Mouse (Mus musculus) erythroblast, embryonic 14.5 days (primary cell): Measurements from ENCODE around the gene Setx. TPM values are rescaled to one million over a fixed set of nuclear protein-coding genes. Genes with fewer than 3 reads are reported as not detected.

Source experiments
- H3K27me3 ChIP-seq: 2 replicates; pipeline ENCODE4 v1.6.1; 2012; ENCODE audit warnings: inconsistent platforms; ENCODE audit not compliant: control insufficient read depth
- H3K36me3 ChIP-seq: 2 replicates; pipeline ENCODE4 v1.6.1; 2012; ENCODE audit warnings: mild to moderate bottlenecking, inconsistent platforms; ENCODE audit not compliant: control insufficient read depth
- H3K4me1 ChIP-seq: 2 replicates; pipeline ENCODE4 v1.6.1; 2012; ENCODE audit warnings: inconsistent platforms; ENCODE audit not compliant: control insufficient read depth
- H3K4me3 ChIP-seq: replicated peaks from 2 replicates; pipeline ENCODE3; 2012; ENCODE audit warnings: moderate library complexity, mild to moderate bottlenecking, inconsistent platforms
- H3K9me3 ChIP-seq: 2 replicates; pipeline ENCODE4 v1.6.1; 2012; ENCODE audit warnings: low read length, inconsistent platforms, mixed read lengths; ENCODE audit not compliant: control insufficient read depth
- GATA1 ChIP-seq: IDR thresholded peaks from 2 replicates; pipeline ENCODE4 v1.6.1; 2012; ENCODE audit warnings: low read length, inconsistent platforms, mixed read lengths
- TAL1 ChIP-seq: IDR thresholded peaks from 3 replicates; pipeline ENCODE4 v1.6.1; 2012; ENCODE audit warnings: low read length, inconsistent platforms, mixed read lengths
- polyA plus RNA-seq: library from polyadenylated mRNA; stranded (reverse); fragments of >175 nt; gene quantifications from 2 replicates; pipeline ENCODE4 v1.2.3, GENCODE M21; 2012

The Setx gene
- polyA plus RNA-seq, 1 experiment, result 0.10 TPM

GRCm38 (mm10) chr2:29201223-29201955, 77.4 kb downstream of the Setx start:
- peaks cover 19% of the 10 kb centered on the region for H3K27me3 ChIP-seq
- TF ChIP-seq TAL1, result no peak
- TF ChIP-seq GATA1, result no peak
- no peaks in the 10 kb centered on the region for H3K4me1 ChIP-seq
- H3K36me3 ChIP-seq, result no peaks in the 10 kb centered on the region
- H3K9me3 ChIP-seq, result no peaks in the 10 kb centered on the region
- H3K4me3 ChIP-seq, result no peak overlapping the region

- Histone ChIP-seq H3K27me3 (peaks cover 2% of the 10 kb centered on the region; the same call in 1 of the 2 replicates), H3K4me3 (no peak overlapping the region), H3K36me3 (no peaks in the 10 kb centered on the region), H3K4me1 (no peaks in the 10 kb centered on the region), H3K9me3 (no peaks in the 10 kb centered on the region)
- no peak for TF ChIP-seq TAL1
- no peak for TF ChIP-seq GATA1
These were observed 82.2 kb downstream of the Setx start for GRCm38 (mm10) chr2:29206156-29206555.

GRCm38 (mm10) chr2:29216286-29217012, 92.5 kb downstream of the Setx start:
- no peaks in the 10 kb centered on the region for H3K9me3 ChIP-seq
- no peak overlapping the region for H3K4me3 ChIP-seq
- no peaks in the 10 kb centered on the region for H3K4me1 ChIP-seq
- no peaks in the 10 kb centered on the region for H3K27me3 ChIP-seq
- no peaks in the 10 kb centered on the region for H3K36me3 ChIP-seq
- TF ChIP-seq TAL1 (no peak), GATA1 (no peak)

- H3K36me3 ChIP-seq, result no peaks in the 10 kb centered on the region
- H3K4me1 ChIP-seq, result no peaks in the 10 kb centered on the region
- no peak overlapping the region for H3K4me3 ChIP-seq
- no peaks in the 10 kb centered on the region for H3K27me3 ChIP-seq
- TF ChIP-seq GATA1 (no peak), TAL1 (no peak)
- no peaks in the 10 kb centered on the region for H3K9me3 ChIP-seq
These were observed 93.1 kb downstream of the Setx start for GRCm38 (mm10) chr2:29217042-29217441.

GRCm38 (mm10) chr2:29217897-29218296, 93.9 kb downstream of the Setx start:
- Histone ChIP-seq H3K27me3 (no peaks in the 10 kb centered on the region), H3K4me3 (no peak overlapping the region), H3K36me3 (no peaks in the 10 kb centered on the region), H3K9me3 (no peaks in the 10 kb centered on the region), H3K4me1 (no peaks in the 10 kb centered on the region)
- TF ChIP-seq GATA1 (no peak), TAL1 (no peak)

GRCm38 (mm10) chr2:29218831-29219230, 94.8 kb downstream of the Setx start:
- Histone ChIP-seq H3K27me3 (no peaks in the 10 kb centered on the region), H3K9me3 (no peaks in the 10 kb centered on the region), H3K4me1 (no peaks in the 10 kb centered on the region), H3K36me3 (no peaks in the 10 kb centered on the region), H3K4me3 (no peak overlapping the region)
- TF ChIP-seq GATA1, result no peak
- TF ChIP-seq TAL1, result no peak

- TF ChIP-seq GATA1 (no peak), TAL1 (no peak)
- Histone ChIP-seq H3K36me3 (no peaks in the 10 kb centered on the region), H3K27me3 (no peaks in the 10 kb centered on the region), H3K4me1 (no peaks in the 10 kb centered on the region), H3K4me3 (no peak overlapping the region), H3K9me3 (no peaks in the 10 kb centered on the region)
These were observed 98.3 kb downstream of the Setx start for GRCm38 (mm10) chr2:29222302-29222701.

- H3K36me3 ChIP-seq, result no peaks in the 10 kb centered on the region
These were observed 99.7 kb downstream of the Setx start for GRCm38 (mm10) chr2:29223591-29224262.

GRCm38 (mm10) chr2:29226671-29227070, 102.7 kb downstream of the Setx start:
- Histone ChIP-seq H3K4me1 (no peaks in the 10 kb centered on the region), H3K27me3 (no peaks in the 10 kb centered on the region; the same call in 1 of the 2 replicates), H3K36me3 (no peaks in the 10 kb centered on the region), H3K9me3 (no peaks in the 10 kb centered on the region), H3K4me3 (no peak overlapping the region)
- TF ChIP-seq TAL1 (no peak), GATA1 (no peak)

More at GRCm38 (mm10) chr2:29223591-29224262, 99.7 kb downstream of the Setx start:
- H3K4me3 ChIP-seq, result no peak overlapping the region
- H3K9me3 ChIP-seq, result no peaks in the 10 kb centered on the region
- H3K4me1 ChIP-seq, result no peaks in the 10 kb centered on the region
- no peaks in the 10 kb centered on the region for H3K27me3 ChIP-seq
- TF ChIP-seq TAL1 (no peak), GATA1 (no peak)
